Mouse (Mus musculus) heart, postnatal 0 days (tissue): Measurements from ENCODE around the gene Selenoo.

ENCODE experiments used
- CTCF ChIP-seq: IDR thresholded peaks from 2 replicates; pipeline ENCODE4 v1.5.1; 2016; ENCODE audit warnings: antibody characterized with exemption, control low read depth, low read depth
- EP300 ChIP-seq: IDR thresholded peaks from 2 replicates; pipeline ENCODE4 v1.6.1; 2016; ENCODE audit warnings: antibody characterized with exemption, low read depth

DNA sequence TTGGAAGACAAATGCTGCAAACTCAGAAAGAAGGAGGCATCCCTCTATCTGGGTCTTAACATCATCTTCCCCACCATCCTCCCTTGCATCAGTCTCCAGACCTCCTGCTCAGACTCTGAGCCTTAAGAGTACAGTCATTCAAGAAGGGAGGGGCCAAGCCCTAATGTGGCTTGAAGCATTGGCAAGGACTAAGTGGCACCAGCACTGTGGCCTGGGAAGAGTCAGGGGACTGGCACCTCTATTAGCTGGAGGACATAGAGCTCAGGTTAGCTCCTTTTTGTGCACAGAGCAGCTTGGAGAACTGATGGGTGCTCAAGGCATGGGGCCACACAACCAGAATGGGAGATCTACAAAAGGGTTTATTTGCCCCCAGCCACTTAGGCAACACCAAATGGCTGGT is 41.4 kb downstream of the Selenoo start:
- no peak for TF ChIP-seq CTCF
- TF ChIP-seq EP300, result no peak
